ENCODE assay signal across 8 mouse cellular contexts in the genomic region with DNA sequence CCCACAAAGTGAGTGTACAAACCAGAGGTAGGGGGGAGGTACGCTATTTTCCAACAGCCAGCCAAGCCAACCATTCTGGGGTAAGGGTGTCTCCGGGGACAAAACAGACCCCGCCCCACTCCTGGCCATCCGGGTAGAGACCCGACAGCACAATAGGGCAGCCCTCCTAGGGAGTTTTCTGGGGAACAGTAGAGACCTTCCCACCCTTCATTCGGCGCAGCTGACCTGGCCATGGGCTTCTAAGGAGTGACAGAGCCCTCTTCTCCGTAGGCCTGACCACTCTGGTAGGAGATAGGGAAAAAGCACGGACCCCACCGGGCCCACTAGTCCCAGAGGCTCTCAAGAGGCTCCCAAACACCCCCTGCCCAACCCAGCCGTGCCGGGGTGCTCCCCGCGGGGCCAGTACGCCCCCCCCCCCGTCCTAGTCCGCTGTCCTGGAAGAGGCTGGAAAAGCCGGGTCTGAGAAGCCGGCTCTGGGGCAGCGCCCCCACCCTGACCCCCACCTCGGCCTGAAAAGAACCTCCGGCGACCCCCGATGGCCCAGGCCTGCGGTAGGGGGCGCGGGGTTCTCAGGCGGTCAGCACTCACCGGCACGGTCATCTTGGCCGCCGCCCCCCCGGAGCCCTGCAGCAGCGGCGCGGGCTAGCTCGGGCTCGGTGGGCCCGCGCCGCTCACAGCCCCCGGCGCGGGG. TPM values are rescaled to one million over a fixed set of nuclear protein-coding genes. Genes with fewer than 3 reads are reported as not detected.
DNase-seq lines count a peak whose midpoint lies in the region; ATAC-seq and TF ChIP-seq lines count a peak whose summit lies in the region.

No protein-coding gene starts in this region.

- peak overlapping the region; percentile 27 for H3K9ac ChIP-seq in liver, embryonic 14.5 days (replicated peaks)

- H3K4me2 ChIP-seq in liver, embryonic 14.5 days (ENCODE audit: low read depth): peak overlapping the region; percentile 58

- no peaks in the 10 kb centered on the region for H3K9me3 ChIP-seq in liver, embryonic 14.5 days (ENCODE audit: control insufficient read depth, low read length)

- H3K4me3 ChIP-seq in liver, embryonic 14.5 days (ENCODE audit: insufficient read depth in 1 of 2, low read depth in 2 of 2, low read length in 2 of 2): peak overlapping the region; percentile 53 to 54

- ATAC-seq in liver, embryonic 14.5 days (ENCODE audit: insufficient read depth): no peak

- no peak overlapping the region for H3K27ac ChIP-seq in liver, embryonic 14.5 days

- TF ChIP-seq CTCF in liver, embryonic 14.5 days (IDR thresholded peaks at IDR 0.05; ENCODE audit: low read depth): no peak

- peaks cover 35% of the 10 kb centered on the region for H3K27me3 ChIP-seq in liver, embryonic 14.5 days (ENCODE audit: control insufficient read depth, insufficient read depth, low read length)

- H3K4me1 ChIP-seq in liver, embryonic 14.5 days (replicated peaks; ENCODE audit: control insufficient read depth in 2 of 2, insufficient read depth in 2 of 2, low read length in 1 of 2): peaks cover 0 to 12% of the 10 kb centered on the region in 2 experiments; a peak in 1 of 4 replicates

- no peaks in the 10 kb centered on the region for H3K36me3 ChIP-seq in liver, embryonic 14.5 days (replicated peaks; ENCODE audit: control insufficient read depth, insufficient read depth, low read depth)

- peak; percentile 35 for DNase-seq in kidney, adult 11 months
- DNase-seq in kidney, postnatal 36 days: no peak
- peak; percentile 65 for DNase-seq in cerebellum, adult 9-10 months
- DNase-seq in heart, postnatal 4 days: peak; percentile 54
- DNase-seq in liver, embryonic 14.5 days (ENCODE audit: low read depth in 3 of 3, low spot score in 3 of 3): no peak
- no peak for DNase-seq in ovary, postnatal 36 days (ENCODE audit: low spot score)
- no peak for DNase-seq in thymus, adult 18-20 months
- DNase-seq in layer of hippocampus, postnatal 14 days (ENCODE audit: low spot score in 2 of 2): no peak

- 4% methylated on average over 23 of the region's 44 CpGs for WGBS in liver, embryonic 14.5 days (ENCODE audit: insufficient replicate concordance)

- no peak for TF ChIP-seq EP300 in liver, embryonic 14.5 days (IDR thresholded peaks at IDR 0.05; ENCODE audit: low read depth)

RNA-seq across cellular contexts. Expression of a gene that starts 0.4 kb away (rescaled TPM):
- 10 to 100 TPM; 62.7 to 65.0 TPM for total RNA-seq in heart, postnatal 4 days (2021)
- 5.6 and 6.7 TPM in 2 replicates for polyA plus RNA-seq in liver, embryonic 14.5 days (2012; rRNA removed)
- 4.3 and 4.9 TPM in 2 replicates for polyA plus RNA-seq in liver, embryonic 14.5 days (2014; fragmentation: Nextera tagmentation; extraction: Ambion mirVana)
- total RNA-seq in layer of hippocampus, postnatal 14 days (2021): 10 to 100 TPM; 66.5 to 73.8 TPM

RNA-seq across cellular contexts. Expression of a gene that starts 52.4 kb away (rescaled TPM):
- total RNA-seq in heart, postnatal 4 days (2021): not detected
- 2.5 and 2.9 TPM in 2 replicates for polyA plus RNA-seq in liver, embryonic 14.5 days (2012; rRNA removed)
- 1.5 TPM in 1 of 2 replicates, not detected in the other for polyA plus RNA-seq in liver, embryonic 14.5 days (2014; fragmentation: Nextera tagmentation; extraction: Ambion mirVana)
- not detected for total RNA-seq in layer of hippocampus, postnatal 14 days (2021)

Comparison
In these comparisons a context has a peak if more than half of its experiments do, and no peak if none do; other contexts are left out.
1. DNase-seq: peak in kidney, adult 11 months (single experiment), cerebellum, adult 9-10 months (single experiment) and heart, postnatal 4 days (single experiment); none in kidney, postnatal 36 days (0 of 2), liver, embryonic 14.5 days (0 of 3), ovary, postnatal 36 days (single experiment), thymus, adult 18-20 months (0 of 2) and layer of hippocampus, postnatal 14 days (0 of 2).